ENCODE assay signal across 14 mouse cellular contexts in genomic region chr2:44353594-44353993, GRCm38 (mm10).
"Had no signal": no experiment of that assay in that cellular context is flagged by ENCODE, and none has a peak within 500 bp of the region (broad histone marks: within the 10 kb centered on the region; RNA-seq: fewer than 3 reads in every experiment).

No protein-coding gene starts in this region.

- H3K9me3 ChIP-seq: megakaryocyte, embryonic 14.5 days; midbrain, embryonic 13.5 days; midbrain, embryonic 15.5 days; neural tube, embryonic 12.5 days; stomach, embryonic 15.5 days had no signal

- H3K4me3 ChIP-seq: midbrain, embryonic 13.5 days; midbrain, embryonic 15.5 days; neural tube, embryonic 12.5 days; stomach, embryonic 15.5 days had no signal

- H3K4me2 ChIP-seq: midbrain, embryonic 11.5 days; midbrain, embryonic 13.5 days; midbrain, embryonic 15.5 days; neural tube, embryonic 12.5 days; stomach, embryonic 15.5 days had no signal

- H3K27me3 ChIP-seq: megakaryocyte, embryonic 14.5 days; midbrain, embryonic 13.5 days; midbrain, embryonic 15.5 days; neural tube, embryonic 12.5 days; stomach, embryonic 15.5 days had no signal

- H3K4me1 ChIP-seq: midbrain, embryonic 13.5 days; midbrain, embryonic 15.5 days; neural tube, embryonic 12.5 days had no signal

- ATAC-seq: midbrain, embryonic 13.5 days; midbrain, embryonic 15.5 days had no signal

- H3K9ac ChIP-seq: midbrain, embryonic 13.5 days; midbrain, embryonic 15.5 days; neural tube, embryonic 12.5 days; stomach, embryonic 15.5 days had no signal

- H3K36me3 ChIP-seq: midbrain, embryonic 13.5 days; midbrain, embryonic 15.5 days; neural tube, embryonic 12.5 days; stomach, embryonic 15.5 days had no signal

- H3K27ac ChIP-seq: midbrain, embryonic 13.5 days; midbrain, embryonic 15.5 days; neural tube, embryonic 12.5 days; stomach, embryonic 15.5 days; stomach, postnatal 0 days had no signal

- DNase-seq: lung, adult 2 months; lung, postnatal 10 days; lung, postnatal 4 days; right cerebral cortex, postnatal 14 days; thymus, adult 2 months; thymus, postnatal 25 days; thymus, postnatal 4 days had no signal
